Mouse (Mus musculus): ENCODE results near the gene Glis2.

Gene Glis2

DNA sequence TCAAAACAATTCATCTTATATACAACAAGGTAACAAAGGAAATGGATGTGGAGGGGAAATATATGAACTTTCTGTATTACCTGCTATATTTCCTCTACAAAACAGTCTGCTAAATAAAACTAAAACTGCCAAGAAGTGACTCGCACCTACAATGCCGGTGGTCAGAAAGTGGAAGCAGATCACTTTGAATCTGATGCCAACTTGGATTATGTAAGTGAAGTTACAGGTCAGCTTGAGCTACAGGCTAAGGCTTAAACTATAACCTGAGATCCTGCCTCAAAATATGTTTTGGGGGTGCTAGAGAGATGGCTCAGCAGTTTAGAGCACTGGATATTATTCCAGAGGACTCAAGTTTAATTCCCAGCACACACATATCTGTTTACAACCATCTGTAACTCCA, 71.2 kb downstream of the Glis2 start:
- DNase-seq, result no peak

DNA sequence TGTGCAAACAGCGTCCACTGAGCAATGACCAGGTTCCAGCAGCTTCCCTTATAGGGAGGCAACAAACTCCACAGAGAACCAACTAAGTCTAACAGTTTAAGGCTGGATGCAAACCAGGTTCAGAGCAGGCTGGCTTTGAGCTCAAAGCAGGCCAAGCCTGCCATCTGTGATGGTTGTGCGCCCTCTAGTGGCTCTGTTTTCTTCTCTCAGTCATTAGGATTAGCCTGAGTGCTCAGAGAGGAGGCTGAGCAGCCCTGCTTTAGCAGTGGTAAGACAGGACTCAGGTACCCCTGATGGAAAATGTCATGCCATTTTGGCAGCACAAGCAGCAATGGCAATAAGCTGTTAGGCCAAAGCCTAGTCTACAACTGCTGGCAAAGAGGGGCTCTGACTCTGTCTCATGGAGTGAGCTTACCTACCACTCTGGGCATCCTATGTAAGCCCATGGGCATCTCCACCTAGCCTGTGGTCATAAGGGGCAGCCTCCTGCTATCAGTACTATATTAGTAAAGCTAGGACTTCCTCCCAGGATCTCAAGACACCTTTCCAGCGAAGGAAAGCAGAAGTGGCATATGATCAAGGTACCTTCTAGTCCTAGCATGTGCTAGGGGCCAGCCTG, 72.8 kb downstream of the Glis2 start:
- peak; percentile 87 for DNase-seq

DNA sequence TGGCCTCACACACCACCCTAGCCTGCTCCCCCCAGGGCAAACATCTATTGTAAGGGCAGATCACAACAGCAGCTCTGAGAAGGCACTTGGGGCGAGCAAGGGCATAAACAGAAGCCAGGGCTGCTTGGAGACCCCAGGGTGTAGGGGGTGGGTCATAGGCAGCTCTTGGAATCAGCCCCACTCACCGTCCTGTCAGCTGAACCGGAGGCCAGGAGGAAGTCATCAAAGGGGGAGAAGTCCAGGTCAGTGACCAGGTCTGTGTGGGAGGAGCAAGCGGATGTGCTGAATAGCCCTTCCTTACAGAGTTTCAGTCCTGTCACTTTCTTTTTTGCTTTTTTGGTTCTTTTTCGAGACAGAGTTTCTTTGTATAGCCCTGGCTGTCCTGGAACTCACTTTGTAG, 75.8 kb downstream of the Glis2 start:
- no peak for DNase-seq

DNA sequence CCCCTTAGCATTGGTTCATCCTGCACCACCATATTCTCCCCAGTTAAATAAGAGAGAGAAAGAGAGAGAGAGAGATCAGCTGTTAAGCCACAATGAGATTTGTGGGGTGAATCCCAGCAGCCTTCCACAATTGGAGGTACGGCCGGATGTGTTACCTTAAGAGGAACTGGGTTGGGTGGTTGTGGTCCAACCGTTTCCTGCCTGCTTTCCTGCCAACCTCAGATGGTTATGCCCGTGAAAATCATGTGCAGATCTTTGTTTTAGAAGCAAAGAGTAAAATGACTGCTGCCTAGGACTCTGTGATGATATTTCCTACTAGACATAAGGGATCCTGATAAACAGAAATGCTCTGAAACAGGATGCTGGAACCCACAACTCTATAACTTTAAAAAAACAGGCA, 79.6 kb downstream of the Glis2 start:
- DNase-seq, result no peak

All from right cerebral cortex, adult 18-20 months (tissue).